Mouse (Mus musculus) thymus, adult 2 months (tissue): ENCODE measurements around the gene Ndufa4l2. TPM values are rescaled to one million over a fixed set of nuclear protein-coding genes. Genes with fewer than 3 reads are reported as not detected.
A peak's percentile ranks its signal among the peaks of the same experiment; 100 is the strongest.

Source experiments
- DNase-seq: peaks from one replicate; pipeline ENCODE4 v3.0.0; 2021
- H3K27ac ChIP-seq: fragments of 200-500 bp; 2 replicates; pipeline ENCODE4 v1.5.1; 2012; ENCODE audit warnings: low read length, control low read depth; ENCODE audit not compliant: control insufficient read depth, insufficient read depth
- H3K27me3 ChIP-seq: fragments of 200-500 bp; 2 replicates; pipeline ENCODE4 v1.6.1; 2012; ENCODE audit warnings: mild to moderate bottlenecking, low read length, moderate library complexity, mixed read lengths; ENCODE audit not compliant: control insufficient read depth, insufficient read depth
- H3K36me3 ChIP-seq: fragments of 200-500 bp; 2 replicates; pipeline ENCODE4 v1.6.1; 2012; ENCODE audit warnings: mild to moderate bottlenecking, low read length, moderate library complexity; ENCODE audit not compliant: control insufficient read depth, insufficient read depth
- H3K4me1 ChIP-seq: fragments of 200-500 bp; replicated peaks from 2 replicates; pipeline ENCODE4 v1.6.1; 2012; ENCODE audit warnings: low read length; ENCODE audit not compliant: control insufficient read depth, insufficient read depth
- H3K4me3 ChIP-seq: fragments of 200-500 bp; 2 replicates; pipeline ENCODE4 v1.5.1; 2012; ENCODE audit warnings: mild to moderate bottlenecking, low read length, control low read depth, moderate library complexity; ENCODE audit not compliant: control insufficient read depth, insufficient read depth
- CTCF ChIP-seq: fragments of 200-500 bp; IDR thresholded peaks from 2 replicates; pipeline ENCODE4 v1.5.1; 2012; ENCODE audit warnings: mild to moderate bottlenecking, control low read depth, low read length, moderate library complexity, borderline replicate concordance; ENCODE audit not compliant: control insufficient read depth, poor library complexity, insufficient read depth; ENCODE audit errors: extremely low read depth
- POLR2A ChIP-seq: fragments of 200-500 bp; IDR thresholded peaks from 2 replicates; pipeline ENCODE4 v1.6.1; 2012; ENCODE audit warnings: mild to moderate bottlenecking, low read length, control low read depth, moderate library complexity; ENCODE audit not compliant: control insufficient read depth, poor library complexity, insufficient read depth; ENCODE audit errors: extremely low read depth
- WGBS: fragments of 180-500 bp; shearing (Covaris S2); methylation state at CpG from one replicate; pipeline ENCODE4 v1.1.7; 2018; 5-methylcytosine and 5-hydroxymethylcytosine counted together
- polyA plus RNA-seq: library from polyadenylated mRNA; depleted of rRNA; stranded (reverse); fragments of >200 nt; gene quantifications from 2 replicates; pipeline ENCODE4 v1.2.3, GENCODE M21; 2012

Gene Ndufa4l2
- polyA plus RNA-seq, 1 experiment = 13.5 TPM

GRCm38 (mm10) chr10:127534929-127535384 is 20.2 kb downstream of the Ndufa4l2 start:
- DNase-seq = no peak
- Histone ChIP-seq H3K4me1 (peaks cover 10% of the 10 kb centered on the region), H3K27ac (no peak overlapping the region), H3K36me3 (no peaks in the 10 kb centered on the region), H3K27me3 (peaks cover 37% of the 10 kb centered on the region), H3K4me3 (no peak overlapping the region)
- 8% methylated on average over 30 of the region's 30 CpGs for WGBS
- TF ChIP-seq CTCF (no peak), POLR2A (no peak)

GRCm38 (mm10) chr10:127536586-127537314 is 22.0 kb downstream of the Ndufa4l2 start:
- H3K36me3 ChIP-seq = no peaks in the 10 kb centered on the region
- H3K27me3 ChIP-seq = peaks cover 24% of the 10 kb centered on the region
- TF ChIP-seq CTCF = no peak
- TF ChIP-seq POLR2A = no peak
- peaks cover 10% of the 10 kb centered on the region for H3K4me1 ChIP-seq
- no peak overlapping the region for H3K27ac ChIP-seq
- H3K4me3 ChIP-seq = no peak overlapping the region
- peak; percentile 47 for DNase-seq
- WGBS = 17% methylated on average over 8 of the region's 8 CpGs

GRCm38 (mm10) chr10:127537854-127538583 is 23.3 kb downstream of the Ndufa4l2 start:
- peak; percentile 69 for DNase-seq
- 39% methylated on average over 7 of the region's 7 CpGs for WGBS
- H3K4me3 ChIP-seq = no peak overlapping the region
- no peaks in the 10 kb centered on the region for H3K36me3 ChIP-seq
- TF ChIP-seq CTCF (peak; percentile 92), POLR2A (no peak)
- peaks cover 10% of the 10 kb centered on the region for H3K4me1 ChIP-seq
- H3K27me3 ChIP-seq = peaks cover 14% of the 10 kb centered on the region
- H3K27ac ChIP-seq = no peak overlapping the region

- Histone ChIP-seq H3K27ac (no peak overlapping the region), H3K4me3 (no peak overlapping the region), H3K36me3 (no peaks in the 10 kb centered on the region), H3K27me3 (no peaks in the 10 kb centered on the region), H3K4me1 (no peaks in the 10 kb centered on the region)
- TF ChIP-seq CTCF (no peak), POLR2A (no peak)
- WGBS = 98% methylated on average over 8 of the region's 8 CpGs
- no peak for DNase-seq
Measured at GRCm38 (mm10) chr10:127541510-127541909, 26.7 kb downstream of the Ndufa4l2 start.

- H3K4me3 ChIP-seq = no peak overlapping the region
- 96% methylated on average over 13 of the region's 13 CpGs for WGBS
- no peaks in the 10 kb centered on the region for H3K36me3 ChIP-seq
- no peaks in the 10 kb centered on the region for H3K27me3 ChIP-seq
- no peak for DNase-seq
- H3K4me1 ChIP-seq = no peaks in the 10 kb centered on the region
- TF ChIP-seq POLR2A = no peak
- no peak overlapping the region for H3K27ac ChIP-seq
Measured at GRCm38 (mm10) chr10:127542084-127542483, 27.3 kb downstream of the Ndufa4l2 start.

GRCm38 (mm10) chr10:127542720-127543119 is 28.0 kb downstream of the Ndufa4l2 start:
- no peak for TF ChIP-seq CTCF
- TF ChIP-seq POLR2A = no peak
- no peaks in the 10 kb centered on the region for H3K36me3 ChIP-seq
- no peak for DNase-seq

More at GRCm38 (mm10) chr10:127542720-127543119, 28.0 kb downstream of the Ndufa4l2 start:
- WGBS = 88% methylated on average over 6 of the region's 6 CpGs
- Histone ChIP-seq H3K4me3 (no peak overlapping the region), H3K27me3 (no peaks in the 10 kb centered on the region), H3K4me1 (no peaks in the 10 kb centered on the region), H3K27ac (no peak overlapping the region)
